Mouse (Mus musculus) limb, embryonic 10.5 days (tissue): ENCODE results near the gene Tfam. TPM values are rescaled to one million over a fixed set of nuclear protein-coding genes. Genes with fewer than 3 reads are reported as not detected.

Source experiments
- DNase-seq: peaks from one replicate; pipeline ENCODE4 v3.0.0-alpha.2; 2017; ENCODE audit warnings: low spot score
- H3K27ac ChIP-seq: fragments of 300-500 bp; sonication (generic); 2 replicates; pipeline ENCODE4 v1.5.1; 2016; ENCODE audit warnings: mild to moderate bottlenecking
- H3K27me3 ChIP-seq: fragments of 300-500 bp; sonication (generic); 2 replicates; pipeline ENCODE4 v1.6.1; 2016; ENCODE audit warnings: low read depth, mild to moderate bottlenecking; ENCODE audit not compliant: poor library complexity, severe bottlenecking
- H3K36me3 ChIP-seq: fragments of 300-500 bp; sonication (generic); 2 replicates; pipeline ENCODE4 v1.6.1; 2016; ENCODE audit warnings: mild to moderate bottlenecking, moderate library complexity
- H3K4me1 ChIP-seq: fragments of 300-500 bp; sonication (generic); 2 replicates; pipeline ENCODE4 v1.6.1; 2016
- H3K4me3 ChIP-seq: fragments of 300-500 bp; sonication (generic); 2 replicates; pipeline ENCODE4 v1.5.1; 2016; ENCODE audit warnings: mild to moderate bottlenecking, moderate library complexity
- H3K9me3 ChIP-seq: fragments of 300-500 bp; sonication (generic); replicated peaks from 2 replicates; pipeline ENCODE4 v1.6.1; 2016; ENCODE audit warnings: mild to moderate bottlenecking
- WGBS: fragments of 180-500 bp; shearing (Covaris S2); methylation state at CpG from one replicate; pipeline ENCODE4 v1.1.7; 2016; 5-methylcytosine and 5-hydroxymethylcytosine counted together
- polyA plus RNA-seq: library from polyadenylated mRNA; unstranded; fragments of >200 nt; fragmentation: Nextera tagmentation; extraction: Ambion mirVana; gene quantifications from 2 replicates; pipeline ENCODE4 v1.2.1, GENCODE M21; 2016

Tfam gene
- polyA plus RNA-seq, 1 experiment from 2014 or later: 91.3 TPM

DNA sequence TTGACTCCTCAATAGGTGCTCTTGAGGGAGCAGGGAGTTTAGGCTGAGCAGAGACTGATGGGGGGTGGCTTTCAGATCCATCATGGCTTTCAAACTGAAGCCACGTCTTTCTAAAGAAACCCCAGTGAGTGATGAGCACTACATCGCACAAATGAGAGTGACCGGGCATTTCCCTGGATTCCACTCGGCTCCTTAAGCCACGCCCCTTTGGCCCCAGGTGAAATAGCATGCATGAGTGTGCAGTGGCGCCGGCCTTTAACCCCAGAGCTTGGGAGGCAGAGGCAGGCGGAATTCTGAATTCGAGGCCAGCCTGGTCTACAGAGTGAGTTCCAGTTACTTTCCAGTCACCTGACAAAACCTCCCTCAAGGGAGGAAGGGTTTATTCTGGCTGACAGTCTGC is 22.1 kb downstream of the Tfam start:
- H3K9me3 ChIP-seq: no peaks in the 10 kb centered on the region
- H3K27ac ChIP-seq: no peak overlapping the region
- no peak overlapping the region for H3K4me3 ChIP-seq
- 81% methylated on average over 9 of the region's 9 CpGs for WGBS
- DNase-seq: no peak
- H3K4me1 ChIP-seq: no peaks in the 10 kb centered on the region
- no peaks in the 10 kb centered on the region for H3K36me3 ChIP-seq
- no peaks in the 10 kb centered on the region for H3K27me3 ChIP-seq

DNA sequence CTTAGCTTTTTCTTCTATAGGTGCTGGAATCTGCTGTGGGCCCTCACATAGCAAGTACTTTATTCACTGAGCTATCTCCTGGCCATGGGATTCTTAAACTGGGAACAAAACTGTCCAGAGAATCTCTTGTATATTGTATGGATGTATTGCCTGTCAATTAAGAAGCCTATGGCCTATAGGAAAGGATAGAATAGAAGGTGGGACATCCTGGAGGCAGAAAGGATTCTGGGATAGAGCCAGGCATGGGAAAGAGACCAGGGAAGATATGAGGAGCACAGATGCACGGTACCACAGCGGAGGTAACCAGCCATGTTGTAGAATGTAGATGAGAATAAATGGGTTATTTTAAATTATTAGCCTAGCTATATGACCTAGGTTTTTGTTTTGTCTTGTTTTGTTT is 36.6 kb downstream of the Tfam start:
- Histone ChIP-seq H3K36me3 (no peaks in the 10 kb centered on the region), H3K4me3 (no peak overlapping the region), H3K27me3 (no peaks in the 10 kb centered on the region), H3K4me1 (no peaks in the 10 kb centered on the region), H3K27ac (no peak overlapping the region), H3K9me3 (no peaks in the 10 kb centered on the region)
- no peak for DNase-seq
- WGBS: 94% methylated on average over 2 of the region's 2 CpGs

GRCm38 (mm10) chr10:71200964-71201363 is 37.1 kb downstream of the Tfam start:
- DNase-seq: no peak
- no peaks in the 10 kb centered on the region for H3K4me1 ChIP-seq
- WGBS: 79% methylated on average over 5 of the region's 5 CpGs
- no peaks in the 10 kb centered on the region for H3K9me3 ChIP-seq
- no peaks in the 10 kb centered on the region for H3K27me3 ChIP-seq
- no peaks in the 10 kb centered on the region for H3K36me3 ChIP-seq
- no peak overlapping the region for H3K4me3 ChIP-seq
- H3K27ac ChIP-seq: no peak overlapping the region

DNA sequence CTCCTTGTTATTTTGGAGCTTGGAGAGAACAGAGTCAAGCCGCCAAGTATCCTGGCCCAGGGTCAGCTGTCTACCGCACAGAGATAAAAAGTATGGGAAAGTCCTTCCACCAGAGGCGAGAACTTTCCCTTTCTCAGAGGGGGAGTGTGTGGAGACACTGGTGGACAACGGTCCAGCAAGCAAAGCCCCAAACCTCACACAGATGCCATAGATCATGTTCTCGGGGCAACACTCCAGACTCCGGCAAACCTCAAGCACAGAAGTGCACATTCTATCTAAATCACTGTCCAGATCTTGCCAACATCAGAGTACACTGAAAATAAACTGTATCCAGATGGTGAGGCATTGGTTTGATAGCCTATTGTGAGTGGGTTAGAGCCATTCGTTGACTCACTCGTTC is 39.4 kb downstream of the Tfam start:
- Histone ChIP-seq H3K27me3 (no peaks in the 10 kb centered on the region), H3K27ac (no peak overlapping the region), H3K4me1 (no peaks in the 10 kb centered on the region), H3K9me3 (no peaks in the 10 kb centered on the region), H3K4me3 (no peak overlapping the region), H3K36me3 (no peaks in the 10 kb centered on the region)
- no peak for DNase-seq
- WGBS: 91% methylated on average over 8 of the region's 8 CpGs

- H3K36me3 ChIP-seq: no peaks in the 10 kb centered on the region
- H3K4me1 ChIP-seq: no peaks in the 10 kb centered on the region
- 71% methylated on average over 14 of the region's 14 CpGs for WGBS
- no peaks in the 10 kb centered on the region for H3K9me3 ChIP-seq
- no peaks in the 10 kb centered on the region for H3K27me3 ChIP-seq
- no peak for DNase-seq
- no peak overlapping the region for H3K4me3 ChIP-seq
- no peak overlapping the region for H3K27ac ChIP-seq
Measured at GRCm38 (mm10) chr10:71197036-71197785, 40.9 kb downstream of the Tfam start.

DNA sequence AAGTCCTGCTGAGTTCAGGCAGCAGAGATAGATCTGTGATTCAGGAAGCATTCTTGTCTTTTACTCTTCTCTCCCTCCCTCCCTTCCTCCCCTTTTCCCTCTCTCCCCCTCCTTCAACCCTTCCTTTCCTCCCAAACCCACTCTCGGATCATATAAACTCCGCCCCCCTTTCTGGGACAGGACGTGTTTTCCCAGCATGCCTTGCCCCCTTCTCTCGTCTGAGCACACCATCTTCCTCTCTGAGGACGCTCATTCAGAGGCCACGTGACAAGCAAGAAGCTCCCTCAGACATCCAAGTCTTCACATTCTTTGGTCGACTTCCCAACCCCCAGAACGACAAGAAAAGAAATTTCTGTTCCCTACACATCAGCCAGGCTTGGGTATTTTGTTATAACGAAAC is 42.6 kb downstream of the Tfam start:
- H3K27ac ChIP-seq: no peak overlapping the region
- no peaks in the 10 kb centered on the region for H3K36me3 ChIP-seq
- no peaks in the 10 kb centered on the region for H3K4me1 ChIP-seq
- 54% methylated on average over 9 of the region's 9 CpGs for WGBS
- no peak overlapping the region for H3K4me3 ChIP-seq
- DNase-seq: no peak
- no peaks in the 10 kb centered on the region for H3K27me3 ChIP-seq
- H3K9me3 ChIP-seq: no peaks in the 10 kb centered on the region

- Histone ChIP-seq H3K27ac (no peak overlapping the region), H3K36me3 (no peaks in the 10 kb centered on the region), H3K27me3 (no peaks in the 10 kb centered on the region), H3K9me3 (no peaks in the 10 kb centered on the region), H3K4me3 (no peak overlapping the region), H3K4me1 (no peaks in the 10 kb centered on the region)
- no peak for DNase-seq
- 81% methylated on average over 7 of the region's 7 CpGs for WGBS
Measured at GRCm38 (mm10) chr10:71194713-71195112, 43.4 kb downstream of the Tfam start.

- Histone ChIP-seq H3K27me3 (no peaks in the 10 kb centered on the region), H3K4me1 (no peaks in the 10 kb centered on the region), H3K9me3 (no peaks in the 10 kb centered on the region), H3K27ac (no peak overlapping the region), H3K4me3 (no peak overlapping the region), H3K36me3 (no peaks in the 10 kb centered on the region)
- WGBS: 89% methylated on average over 7 of the region's 7 CpGs
- DNase-seq: no peak
Measured at GRCm38 (mm10) chr10:71193319-71193718, 44.8 kb downstream of the Tfam start.

GRCm38 (mm10) chr10:71192886-71193285 is 45.2 kb downstream of the Tfam start:
- H3K9me3 ChIP-seq: no peaks in the 10 kb centered on the region
- H3K4me3 ChIP-seq: no peak overlapping the region
- H3K27ac ChIP-seq: no peak overlapping the region
- H3K27me3 ChIP-seq: no peaks in the 10 kb centered on the region
- H3K4me1 ChIP-seq: no peaks in the 10 kb centered on the region
- 86% methylated on average over 11 of the region's 11 CpGs for WGBS
- no peaks in the 10 kb centered on the region for H3K36me3 ChIP-seq
- no peak for DNase-seq

- Histone ChIP-seq H3K27me3 (no peaks in the 10 kb centered on the region), H3K4me3 (no peak overlapping the region), H3K4me1 (no peaks in the 10 kb centered on the region), H3K36me3 (no peaks in the 10 kb centered on the region), H3K27ac (no peak overlapping the region), H3K9me3 (no peaks in the 10 kb centered on the region)
- WGBS: 85% methylated on average over 4 of the region's 4 CpGs
- DNase-seq: no peak
Measured at GRCm38 (mm10) chr10:71188681-71189080, 49.4 kb downstream of the Tfam start.

- no peak for DNase-seq
- Histone ChIP-seq H3K4me3 (no peak overlapping the region), H3K27ac (no peak overlapping the region), H3K36me3 (no peaks in the 10 kb centered on the region), H3K27me3 (no peaks in the 10 kb centered on the region), H3K9me3 (no peaks in the 10 kb centered on the region), H3K4me1 (peaks cover 3% of the 10 kb centered on the region; the same call in 1 of the 2 replicates)
- WGBS: 87% methylated on average over 7 of the region's 7 CpGs
Measured at GRCm38 (mm10) chr10:71185059-71185458, 53.0 kb downstream of the Tfam start.

GRCm38 (mm10) chr10:71183339-71184031 is 54.6 kb downstream of the Tfam start:
- H3K4me3 ChIP-seq: no peak overlapping the region
- H3K4me1 ChIP-seq: peaks cover 3% of the 10 kb centered on the region; the same call in 1 of the 2 replicates
- H3K36me3 ChIP-seq: no peaks in the 10 kb centered on the region
- H3K27me3 ChIP-seq: no peaks in the 10 kb centered on the region
- H3K9me3 ChIP-seq: no peaks in the 10 kb centered on the region
- WGBS: 69% methylated on average over 7 of the region's 7 CpGs
- H3K27ac ChIP-seq: no peak overlapping the region
- no peak for DNase-seq

DNA sequence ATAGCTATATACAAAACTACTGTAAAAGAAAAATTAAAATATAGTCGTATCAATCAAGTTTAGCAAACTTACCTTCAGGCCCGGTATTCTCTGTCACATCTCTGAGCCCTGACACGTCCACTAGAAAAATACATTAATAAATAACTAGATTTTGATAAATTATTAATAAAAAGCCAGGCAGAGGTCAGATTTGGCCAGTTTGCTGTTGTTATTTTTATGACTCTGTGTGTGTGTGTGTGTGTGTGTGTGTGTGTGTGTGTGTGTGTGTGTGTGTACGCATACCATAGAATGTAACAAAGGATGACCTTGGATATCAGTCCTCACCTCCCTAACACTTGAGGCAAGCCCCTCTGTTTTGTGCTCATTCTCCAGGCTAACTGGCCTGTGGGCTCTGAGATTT is 56.1 kb downstream of the Tfam start:
- DNase-seq: no peak
- Histone ChIP-seq H3K27me3 (no peaks in the 10 kb centered on the region), H3K27ac (no peak overlapping the region), H3K36me3 (no peaks in the 10 kb centered on the region), H3K9me3 (no peaks in the 10 kb centered on the region), H3K4me1 (peaks cover 3% of the 10 kb centered on the region; the same call in 1 of the 2 replicates), H3K4me3 (no peak overlapping the region)
- WGBS: 94% methylated on average over 4 of the region's 4 CpGs
